Mouse (Mus musculus) intestine, postnatal 0 days (tissue): ENCODE measurements around the gene Ren1. TPM values are rescaled to one million over a fixed set of nuclear protein-coding genes. Genes with fewer than 3 reads are reported as not detected.

Source experiments
- ATAC-seq: fragments of 200-750 bp; cut with Nextera tagmentation; 2 replicates; pipeline ENCODE4 v1.8.0; 2017; ENCODE audit warnings: mild to moderate bottlenecking, moderate TSS enrichment, moderate library complexity
- H3K27ac ChIP-seq: fragments of 300-500 bp; sonication (generic); 2 replicates; pipeline ENCODE4 v1.5.1; 2014; ENCODE audit warnings: mild to moderate bottlenecking, low read depth, low read length, moderate library complexity
- H3K27me3 ChIP-seq: fragments of 300-500 bp; sonication (generic); replicated peaks from 2 replicates; pipeline ENCODE4 v1.6.1; 2014; ENCODE audit warnings: low read length, mixed read lengths; ENCODE audit not compliant: control insufficient read depth, insufficient read depth
- H3K36me3 ChIP-seq: fragments of 300-500 bp; sonication (generic); 2 replicates; pipeline ENCODE4 v1.6.1; 2014; ENCODE audit warnings: mild to moderate bottlenecking, moderate library complexity; ENCODE audit not compliant: control insufficient read depth, insufficient read depth
- H3K4me1 ChIP-seq: fragments of 300-500 bp; sonication (generic); replicated peaks from 2 replicates; pipeline ENCODE4 v1.6.1; 2014; ENCODE audit warnings: antibody characterized with exemption, low read length, mixed read lengths; ENCODE audit not compliant: control insufficient read depth, insufficient read depth
- H3K4me2 ChIP-seq: fragments of 300-500 bp; sonication (generic); replicated peaks from 2 replicates; pipeline ENCODE4 v1.6.1; 2014; ENCODE audit warnings: low read depth, mild to moderate bottlenecking, moderate library complexity
- H3K4me3 ChIP-seq: fragments of 300-500 bp; sonication (generic); 2 replicates; pipeline ENCODE4 v1.5.1; 2014; ENCODE audit warnings: low read depth, low read length
- H3K9ac ChIP-seq: fragments of 300-500 bp; sonication (generic); 2 replicates; pipeline ENCODE4 v1.6.1; 2014; ENCODE audit warnings: mild to moderate bottlenecking, low read depth, low read length
- H3K9me3 ChIP-seq: fragments of 300-500 bp; sonication (generic); 2 replicates; pipeline ENCODE4 v1.6.1; 2016; ENCODE audit warnings: mixed run types; ENCODE audit not compliant: control insufficient read depth
- CTCF ChIP-seq: sonication (generic); IDR thresholded peaks from 2 replicates; pipeline ENCODE4 v1.5.1; 2016; ENCODE audit warnings: low read depth, mild to moderate bottlenecking, control low read depth, antibody characterized with exemption, moderate library complexity
- WGBS: fragments of 180-500 bp; shearing (Covaris S2); extraction: QIAGEN DNeasy Blood & Tissue Kit; methylation state at CpG from one replicate; pipeline ENCODE4 v1.1.7; 2014; 5-methylcytosine and 5-hydroxymethylcytosine counted together
- polyA plus RNA-seq: library from polyadenylated mRNA; unstranded; fragments of >200 nt; fragmentation: Nextera tagmentation; extraction: Ambion mirVana; gene quantifications from 2 replicates; pipeline ENCODE4 v1.2.1, GENCODE M21; 2015

Gene Ren1
- polyA plus RNA-seq, 1 experiment from 2014 or later: 4.3 TPM

- Histone ChIP-seq H3K9me3 (no peaks in the 10 kb centered on the region), H3K9ac (no peak overlapping the region), H3K27me3 (no peaks in the 10 kb centered on the region), H3K36me3 (peaks cover 10% of the 10 kb centered on the region; the same call in 1 of the 2 replicates), H3K4me3 (no peak overlapping the region), H3K27ac (no peak overlapping the region), H3K4me1 (peaks cover 9% of the 10 kb centered on the region; the same call in 1 of the 2 replicates), H3K4me2 (no peak overlapping the region)
- WGBS: 86% methylated on average over 5 of the region's 5 CpGs
- no peak for TF ChIP-seq CTCF
- no peak for ATAC-seq
These were observed 46.8 kb downstream of the Ren1 start for GRCm38 (mm10) chr1:133397094-133397482.

GRCm38 (mm10) chr1:133397483-133398237 is 47.4 kb downstream of the Ren1 start:
- ATAC-seq: no peak

GRCm38 (mm10) chr1:133400014-133400725 is 49.9 kb downstream of the Ren1 start:
- 62% methylated on average over 13 of the region's 13 CpGs for WGBS
- TF ChIP-seq CTCF: no peak
- Histone ChIP-seq H3K36me3 (no peaks in the 10 kb centered on the region; the same call in 1 of the 2 replicates), H3K4me3 (no peak overlapping the region), H3K4me2 (no peak overlapping the region), H3K27ac (no peak overlapping the region), H3K4me1 (peaks cover 9% of the 10 kb centered on the region; the same call in 1 of the 2 replicates), H3K9ac (no peak overlapping the region), H3K9me3 (no peaks in the 10 kb centered on the region), H3K27me3 (no peaks in the 10 kb centered on the region)
- ATAC-seq: no peak

More at GRCm38 (mm10) chr1:133397483-133398237, 47.4 kb downstream of the Ren1 start:
- H3K9me3 ChIP-seq: no peaks in the 10 kb centered on the region
- H3K4me2 ChIP-seq: no peak overlapping the region
- TF ChIP-seq CTCF: 0 out of 2 replicates have a peak, but pooled peaks have one; percentile 2
- H3K4me3 ChIP-seq: no peak overlapping the region
- whole genome bisulfite sequencing: 35% methylated on average over 17 of the region's 17 CpGs
- peaks cover 5% of the 10 kb centered on the region; the same call in 1 of the 2 replicates for H3K36me3 ChIP-seq
- no peak overlapping the region for H3K27ac ChIP-seq
- H3K4me1 ChIP-seq: peaks cover 9% of the 10 kb centered on the region; the same call in 1 of the 2 replicates
- no peaks in the 10 kb centered on the region for H3K27me3 ChIP-seq
- H3K9ac ChIP-seq: no peak overlapping the region

GRCm38 (mm10) chr1:133404005-133404404 is 53.7 kb downstream of the Ren1 start:
- Histone ChIP-seq H3K27me3 (no peaks in the 10 kb centered on the region), H3K9ac (no peak overlapping the region), H3K4me3 (no peak overlapping the region), H3K9me3 (no peaks in the 10 kb centered on the region), H3K4me1 (peaks cover 5% of the 10 kb centered on the region; the same call in 1 of the 2 replicates), H3K27ac (no peak overlapping the region), H3K4me2 (no peak overlapping the region), H3K36me3 (peaks cover 5% of the 10 kb centered on the region; the same call in 1 of the 2 replicates)
- no peak for ATAC-seq
- WGBS: 46% methylated on average over 4 of the region's 4 CpGs
- no peak for TF ChIP-seq CTCF

- Histone ChIP-seq H3K27ac (no peak overlapping the region), H3K9me3 (no peaks in the 10 kb centered on the region), H3K36me3 (peaks cover 5% of the 10 kb centered on the region; the same call in 1 of the 2 replicates), H3K4me2 (no peak overlapping the region), H3K4me1 (no peaks in the 10 kb centered on the region; the same call in 1 of the 2 replicates), H3K4me3 (no peak overlapping the region), H3K27me3 (no peaks in the 10 kb centered on the region), H3K9ac (no peak overlapping the region)
- no peak for ATAC-seq
- 73% methylated on average over 7 of the region's 7 CpGs for WGBS
- TF ChIP-seq CTCF: no peak
These were observed 56.3 kb downstream of the Ren1 start for GRCm38 (mm10) chr1:133406614-133407013.

- no peak for TF ChIP-seq CTCF
- H3K9me3 ChIP-seq: no peaks in the 10 kb centered on the region
- no peak overlapping the region for H3K27ac ChIP-seq
- H3K4me1 ChIP-seq: no peaks in the 10 kb centered on the region; the same call in 1 of the 2 replicates
- no peak overlapping the region for H3K4me2 ChIP-seq
- ATAC-seq: no peak
- H3K27me3 ChIP-seq: no peaks in the 10 kb centered on the region
- H3K4me3 ChIP-seq: no peak overlapping the region
- WGBS: 67% methylated on average over 6 of the region's 6 CpGs
- no peak overlapping the region for H3K9ac ChIP-seq
- peaks cover 5% of the 10 kb centered on the region; the same call in 1 of the 2 replicates for H3K36me3 ChIP-seq
These were observed 57.1 kb downstream of the Ren1 start for GRCm38 (mm10) chr1:133407436-133407835.
